Mouse (Mus musculus) intestine, embryonic 16.5 days (tissue): ENCODE measurements around the gene Nxt1. TPM values are rescaled to one million over a fixed set of nuclear protein-coding genes. Genes with fewer than 3 reads are reported as not detected.

Experiments used
- ATAC-seq: fragments of 200-750 bp; cut with Nextera tagmentation; 2 replicates; pipeline ENCODE4 v1.8.0; 2017; ENCODE audit warnings: moderate TSS enrichment, moderate library complexity
- H3K27ac ChIP-seq: fragments of 300-500 bp; sonication (generic); 2 replicates; pipeline ENCODE4 v1.5.1; 2014; ENCODE audit warnings: mild to moderate bottlenecking, low read length
- H3K27me3 ChIP-seq: fragments of 300-500 bp; sonication (generic); replicated peaks from 2 replicates; pipeline ENCODE4 v1.6.1; 2014; ENCODE audit warnings: low read length, control low read depth, mixed read lengths; ENCODE audit not compliant: control insufficient read depth, insufficient read depth
- H3K36me3 ChIP-seq: fragments of 300-500 bp; sonication (generic); 2 replicates; pipeline ENCODE4 v1.6.1; 2014; ENCODE audit warnings: low read length, control low read depth; ENCODE audit not compliant: control insufficient read depth, insufficient read depth
- H3K4me1 ChIP-seq: fragments of 300-500 bp; sonication (generic); 2 replicates; pipeline ENCODE4 v1.6.1; 2014; ENCODE audit warnings: low read length, control low read depth, mixed read lengths; ENCODE audit not compliant: control insufficient read depth, insufficient read depth
- H3K4me2 ChIP-seq: fragments of 300-500 bp; sonication (generic); 2 replicates; pipeline ENCODE4 v1.6.1; 2014; ENCODE audit warnings: low read depth, low read length, control low read depth
- H3K4me3 ChIP-seq: fragments of 300-500 bp; sonication (generic); 2 replicates; pipeline ENCODE4 v1.5.1; 2014; ENCODE audit warnings: mild to moderate bottlenecking, low read length
- H3K9ac ChIP-seq: fragments of 300-500 bp; sonication (generic); 2 replicates; pipeline ENCODE4 v1.6.1; 2014; ENCODE audit warnings: low read depth, low read length
- H3K9me3 ChIP-seq: fragments of 300-500 bp; sonication (generic); 2 replicates; pipeline ENCODE4 v1.6.1; 2016; ENCODE audit warnings: low read length, control low read depth; ENCODE audit not compliant: control insufficient read depth
- WGBS: fragments of 180-500 bp; shearing (Covaris S2); extraction: QIAGEN DNeasy Blood & Tissue Kit; methylation state at CpG from one replicate; pipeline ENCODE4 v1.1.7; 2014; 5-methylcytosine and 5-hydroxymethylcytosine counted together
- polyA plus RNA-seq: library from polyadenylated mRNA; unstranded; fragments of >200 nt; fragmentation: Nextera tagmentation; extraction: Ambion mirVana; gene quantifications from 2 replicates; pipeline ENCODE4 v1.2.1, GENCODE M21; 2015

The Nxt1 gene
- polyA plus RNA-seq, 1 experiment from 2014 or later, result 65.2 TPM

GRCm38 (mm10) chr2:148712326-148712725, 39.9 kb downstream of the Nxt1 start:
- no peaks in the 10 kb centered on the region for H3K27me3 ChIP-seq
- H3K4me1 ChIP-seq, result no peaks in the 10 kb centered on the region
- no peak overlapping the region for H3K4me2 ChIP-seq
- no peak overlapping the region for H3K27ac ChIP-seq
- H3K9me3 ChIP-seq, result no peaks in the 10 kb centered on the region
- H3K9ac ChIP-seq, result no peak overlapping the region
- no peaks in the 10 kb centered on the region for H3K36me3 ChIP-seq
- WGBS, result 76% methylated on average over 3 of the region's 3 CpGs
- H3K4me3 ChIP-seq, result no peak overlapping the region
- ATAC-seq, result no peak

- no peak overlapping the region for H3K4me2 ChIP-seq
- 86% methylated on average over 2 of the region's 2 CpGs for WGBS
Measured at GRCm38 (mm10) chr2:148717072-148717471, 44.7 kb downstream of the Nxt1 start.

GRCm38 (mm10) chr2:148719271-148719995, 47.0 kb downstream of the Nxt1 start:
- no peaks in the 10 kb centered on the region for H3K9me3 ChIP-seq
- H3K36me3 ChIP-seq, result no peaks in the 10 kb centered on the region
- 61% methylated on average over 2 of the region's 2 CpGs for WGBS
- H3K27me3 ChIP-seq, result no peaks in the 10 kb centered on the region
- H3K4me3 ChIP-seq, result no peak overlapping the region
- no peak overlapping the region for H3K9ac ChIP-seq
- H3K27ac ChIP-seq, result no peak overlapping the region
- no peak overlapping the region for H3K4me2 ChIP-seq
- H3K4me1 ChIP-seq, result no peaks in the 10 kb centered on the region
- ATAC-seq, result no peak

More at GRCm38 (mm10) chr2:148717072-148717471, 44.7 kb downstream of the Nxt1 start:
- H3K27ac ChIP-seq, result no peak overlapping the region
- ATAC-seq, result no peak
- no peaks in the 10 kb centered on the region for H3K27me3 ChIP-seq
- H3K9me3 ChIP-seq, result no peaks in the 10 kb centered on the region
- no peak overlapping the region for H3K9ac ChIP-seq
- H3K4me3 ChIP-seq, result no peak overlapping the region
- H3K4me1 ChIP-seq, result no peaks in the 10 kb centered on the region
- no peaks in the 10 kb centered on the region for H3K36me3 ChIP-seq

Other genes with a start within 250 kb of the Nxt1 start
- 8.3 and 9.0 TPM in 2 replicates for gene Cd93, start 229.0 kb upstream of the Nxt1 start, polyA plus RNA-seq
- gene Gzf1, start 8.4 kb downstream of the Nxt1 start, polyA plus RNA-seq, result 15.2 and 16.3 TPM in 2 replicates
- gene Napb, start 59.9 kb downstream of the Nxt1 start, polyA plus RNA-seq, result 3.1 and 3.3 TPM in 2 replicates
- gene Cstl1, start 77.8 kb downstream of the Nxt1 start, polyA plus RNA-seq, result not detected in 2 replicates
- gene Cst11, start 98.9 kb downstream of the Nxt1 start, polyA plus RNA-seq, result not detected in 2 replicates
- gene 8030411F24Rik, start 109.4 kb downstream of the Nxt1 start, polyA plus RNA-seq, result not detected in 2 replicates
- gene Cst12, start 116.8 kb downstream of the Nxt1 start, polyA plus RNA-seq, result 0.44 TPM in 1 of 2 replicates, not detected in the other
- gene Cst8, start 126.2 kb downstream of the Nxt1 start, polyA plus RNA-seq, result 0.39 TPM in 1 of 2 replicates, not detected in the other
- gene Cst13, start 147.5 kb downstream of the Nxt1 start, polyA plus RNA-seq, result not detected in 2 replicates
- not detected in 2 replicates for gene Cst9, start 162.5 kb downstream of the Nxt1 start, polyA plus RNA-seq
- not detected in 2 replicates for gene 9230104L09Rik, start 192.4 kb downstream of the Nxt1 start, polyA plus RNA-seq
- 337 and 360 TPM in 2 replicates for gene Cst3, start 203.1 kb downstream of the Nxt1 start, polyA plus RNA-seq